Mouse (Mus musculus) megakaryocyte, embryonic 14.5 days (primary cell): ENCODE data around the gene Thumpd1.

ENCODE experiments used
- FLI1 ChIP-seq: IDR thresholded peaks from 2 replicates; pipeline ENCODE4 v1.6.1; 2012; ENCODE audit warnings: low read length, inconsistent platforms, mixed read lengths
- GATA1 ChIP-seq: IDR thresholded peaks from 3 replicates; pipeline ENCODE4 v1.6.1; 2012; ENCODE audit warnings: mixed read lengths, low read length, inconsistent platforms, borderline replicate concordance

- TF ChIP-seq GATA1 = no peak
- no peak for TF ChIP-seq FLI1
These were observed 25.7 kb downstream of the Thumpd1 start for GRCm38 (mm10) chr7:119694926-119695325.
